Mouse (Mus musculus) Patski (cell line): ENCODE data around the gene Rbm47. TPM values are rescaled to one million over a fixed set of nuclear protein-coding genes. Genes with fewer than 3 reads are reported as not detected.

ENCODE experiments used
- ATAC-seq: fragments of 100-300 bp; one replicate; pipeline ENCODE4 v1.8.0; 2021
- CTCF ChIA-PET: fragments of 350-600 bp; sonication (Branson Sonifier 250); formaldehyde crosslinking; loops from one replicate; lab custom pipeline; 2022; ENCODE audit warnings: inconsistent platforms; lab: Charles Lee
- POLR2A ChIA-PET: fragments of 350-600 bp; sonication (Branson Sonifier 250); formaldehyde crosslinking; loops from one replicate; lab custom pipeline; 2022; ENCODE audit warnings: antibody characterized with exemption, inconsistent platforms; lab: Charles Lee
- DNase-seq: peaks from one replicate; pipeline ENCODE4 v3.0.0-alpha.2; 2011; ENCODE audit warnings: low read depth, low spot score
- H3K27me3 ChIP-seq: fragments of 371-371 bp; one replicate; pipeline ENCODE4 v1.5.1; 2021
- CTCF ChIP-seq: fragments of 100-300 bp; IDR thresholded peaks from one replicate; pipeline ENCODE4 v1.5.1; 2021
- in situ Hi-C: fragments of 300-500 bp; cut with MboI; formaldehyde crosslinking; loops from 3 replicates; pipeline ENCODE4 v1.11.1; 2018; ENCODE audit warnings: low pct_unique_long_range_greater_than_20kb, mixed read lengths
- polyA plus RNA-seq: library from polyadenylated mRNA; unstranded; gene quantifications from one replicate; pipeline ENCODE4 v1.2.3, GENCODE M21; 2021

Rbm47 gene
- polyA plus RNA-seq, 1 experiment from 2014 or later: 33.4 TPM

- in situ Hi-C loops: no loop called here
- no peaks in the 10 kb centered on the region for H3K27me3 ChIP-seq
- ChIA-PET POLR2A (interaction anchor here (1.0 kb wide), 2 partner anchors 11 to 15 kb away, joined by 3 to 4 read pairs; no protein-coding TSS in a partner anchor), CTCF (interaction anchor here (0.8 to 2.2 kb wide), 9 partner anchors 8 to 89 kb away, joined by 3 to 6 read pairs (median 3); no protein-coding TSS in a partner anchor)
- TF ChIP-seq CTCF: peak; percentile 15
- ATAC-seq: peak; percentile 63
- DNase-seq: no peak
Observed at GRCm38 (mm10) chr5:66166193-66166629, 6.7 kb downstream of the Rbm47 start.

- no peaks in the 10 kb centered on the region for H3K27me3 ChIP-seq
- no peak for TF ChIP-seq CTCF
- POLR2A ChIA-PET: interaction anchor here (1.0 kb wide), 2 partner anchors 11 to 15 kb away, joined by 3 to 4 read pairs; no protein-coding TSS in a partner anchor
- ATAC-seq (peak; percentile 36), DNase-seq (no peak)
- CTCF ChIA-PET: interaction anchor here (1.0 to 2.2 kb wide), 9 partner anchors 9 to 89 kb away, joined by 3 to 6 read pairs (median 3); no protein-coding TSS in a partner anchor
- in situ Hi-C loops: no loop called here
Observed at GRCm38 (mm10) chr5:66165748-66166147, 7.2 kb downstream of the Rbm47 start.

- H3K27me3 ChIP-seq: no peaks in the 10 kb centered on the region
- DNase-seq (no peak), ATAC-seq (no peak)
- in situ Hi-C loops: no loop called here
- ChIA-PET POLR2A (no interaction called here), CTCF (no interaction called here)
- TF ChIP-seq CTCF: no peak
Observed at GRCm38 (mm10) chr5:66156431-66156962, 16.4 kb downstream of the Rbm47 start.

GRCm38 (mm10) chr5:66154616-66155015 is 18.3 kb downstream of the Rbm47 start:
- ATAC-seq: no peak
- POLR2A ChIA-PET: interaction anchor here (1.0 kb wide), 1 partner anchor 11 kb away, joined by 3 read pairs; no protein-coding TSS in a partner anchor

GRCm38 (mm10) chr5:66153486-66153885 is 19.4 kb downstream of the Rbm47 start:
- in situ Hi-C loops: no loop called here

More at GRCm38 (mm10) chr5:66154616-66155015, 18.3 kb downstream of the Rbm47 start:
- no peaks in the 10 kb centered on the region for H3K27me3 ChIP-seq
- in situ Hi-C loops: no loop called here
- no peak for DNase-seq
- CTCF ChIA-PET: interaction anchor here (1.2 to 1.6 kb wide), 2 partner anchors 9 to 11 kb away, joined by 3 to 4 read pairs; no protein-coding TSS in a partner anchor
- no peak for TF ChIP-seq CTCF

GRCm38 (mm10) chr5:66151301-66152188 is 21.4 kb downstream of the Rbm47 start:
- ChIA-PET POLR2A (interaction anchor here (0.9 to 1.8 kb wide), 2 partner anchors 8 to 9 kb away, joined by 3 to 4 read pairs; no protein-coding TSS in a partner anchor), CTCF (interaction anchor here (0.6 kb wide), 1 partner anchor 1484 kb away, joined by 3 read pairs; no protein-coding TSS in a partner anchor)
- in situ Hi-C loops: no loop called here
- ATAC-seq (peak; percentile 33), DNase-seq (no peak)
- no peaks in the 10 kb centered on the region for H3K27me3 ChIP-seq
- TF ChIP-seq CTCF: no peak

More at GRCm38 (mm10) chr5:66153486-66153885, 19.4 kb downstream of the Rbm47 start:
- no peaks in the 10 kb centered on the region for H3K27me3 ChIP-seq
- no peak for TF ChIP-seq CTCF
- ATAC-seq (no peak), DNase-seq (no peak)
- ChIA-PET CTCF (interaction anchor here (0.6 to 1.6 kb wide), 3 partner anchors 9 to 21 kb away, joined by 3 to 4 read pairs (median 3); no protein-coding TSS in a partner anchor), POLR2A (interaction anchor here (0.5 kb wide), 1 partner anchor 397 kb away, joined by 4 read pairs; no protein-coding TSS in a partner anchor)

- H3K27me3 ChIP-seq: no peaks in the 10 kb centered on the region
- in situ Hi-C loops: no loop called here
- TF ChIP-seq CTCF: no peak
- POLR2A ChIA-PET: interaction anchor here (0.6 to 1.8 kb wide), 3 partner anchors 8 to 93 kb away, joined by 3 to 4 read pairs (median 3); no protein-coding TSS in a partner anchor
- DNase-seq (no peak), ATAC-seq (peak; percentile 66)
- CTCF ChIA-PET: interaction anchor here (1.1 kb wide), 1 partner anchor 70 kb away, joined by 3 read pairs; no protein-coding TSS in a partner anchor
Observed at GRCm38 (mm10) chr5:66150706-66151300, 22.1 kb downstream of the Rbm47 start.

- DNase-seq: no peak
- no peaks in the 10 kb centered on the region for H3K27me3 ChIP-seq
- in situ Hi-C loops: no loop called here
- POLR2A ChIA-PET: interaction anchor here (0.6 to 1.8 kb wide), 5 partner anchors 9 to 186 kb away, joined by 3 to 4 read pairs (median 3); no protein-coding TSS in a partner anchor
- CTCF ChIA-PET: interaction anchor here (1.0 to 1.4 kb wide), 4 partner anchors 13 to 69 kb away, joined by 3 to 6 read pairs (median 4); no protein-coding TSS in a partner anchor
- ATAC-seq: no peak
- TF ChIP-seq CTCF: no peak
Observed at GRCm38 (mm10) chr5:66150106-66150705, 22.7 kb downstream of the Rbm47 start.

GRCm38 (mm10) chr5:66149571-66149970 is 23.3 kb downstream of the Rbm47 start:
- ATAC-seq (no peak), DNase-seq (no peak)
- H3K27me3 ChIP-seq: no peaks in the 10 kb centered on the region
- no peak for TF ChIP-seq CTCF
- in situ Hi-C loops: no loop called here
- ChIA-PET POLR2A (interaction anchor here (0.6 to 1.2 kb wide), 3 partner anchors 16 to 185 kb away, joined by 3 read pairs; no protein-coding TSS in a partner anchor), CTCF (interaction anchor here (1.0 to 1.4 kb wide), 6 partner anchors 12 to 176 kb away, joined by 3 to 6 read pairs (median 3); no protein-coding TSS in a partner anchor)
